Mouse (Mus musculus) skeletal muscle tissue, adult 2 months (tissue): ENCODE data around the gene Hist1h4a.

Source experiments
- DNase-seq: peaks from one replicate; pipeline ENCODE4 v3.0.0-alpha.2; 2012; ENCODE audit warnings: low read depth, low spot score

The Hist1h4a gene

DNA sequence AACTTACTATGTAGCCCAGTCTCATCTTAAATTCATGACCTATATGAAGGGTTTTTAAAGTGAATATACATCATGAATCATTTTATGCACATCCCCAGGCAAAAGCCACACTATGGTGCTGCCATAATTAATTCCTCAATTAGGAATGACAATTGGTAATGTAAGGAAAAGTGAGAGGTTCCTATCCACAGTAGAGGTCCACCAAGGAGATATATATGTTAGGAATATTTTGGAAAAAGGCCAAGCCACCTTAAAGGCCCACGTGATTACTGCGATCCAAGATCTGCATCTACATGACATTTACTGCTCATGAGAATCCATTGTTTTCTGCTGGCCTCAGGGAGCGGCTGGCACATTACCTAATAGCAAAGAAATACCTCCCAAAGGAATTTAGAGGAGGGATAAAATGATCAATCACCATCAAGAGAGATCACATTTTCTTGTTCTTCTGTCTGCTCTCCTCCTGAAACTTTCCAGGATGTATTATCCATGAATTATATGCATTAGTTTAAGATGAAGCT is 1.7 kb downstream of the Hist1h4a start:
- DNase-seq: no peak

- DNase-seq: no peak
These were observed 3.1 kb downstream of the Hist1h4a start for GRCm38 (mm10) chr13:23757921-23758320.

DNA sequence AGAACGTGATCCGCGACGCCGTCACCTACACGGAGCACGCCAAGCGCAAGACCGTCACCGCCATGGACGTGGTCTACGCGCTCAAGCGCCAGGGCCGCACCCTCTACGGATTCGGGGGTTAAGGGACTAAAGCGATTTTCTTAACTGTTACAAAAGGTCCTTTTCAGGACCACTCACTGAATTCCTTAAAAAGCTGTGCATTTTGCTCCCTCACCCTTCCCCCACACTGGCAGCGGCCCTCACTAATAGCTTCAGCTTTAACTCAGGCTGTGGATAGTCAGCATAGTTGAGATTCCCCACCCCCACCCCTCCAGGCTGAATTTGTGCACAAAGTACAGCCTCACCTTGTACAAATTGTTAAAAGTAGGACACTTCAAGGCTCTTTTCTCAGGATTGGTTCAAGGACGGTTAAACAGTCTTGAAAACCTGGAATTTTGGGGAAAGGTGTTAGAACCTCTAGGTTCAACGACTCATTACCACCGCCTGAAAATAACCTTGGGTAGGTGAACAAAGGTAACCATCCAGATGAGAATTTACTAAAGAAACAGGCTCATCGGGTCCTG is 3.7 kb downstream of the Hist1h4a start:
- DNase-seq: no peak

DNA sequence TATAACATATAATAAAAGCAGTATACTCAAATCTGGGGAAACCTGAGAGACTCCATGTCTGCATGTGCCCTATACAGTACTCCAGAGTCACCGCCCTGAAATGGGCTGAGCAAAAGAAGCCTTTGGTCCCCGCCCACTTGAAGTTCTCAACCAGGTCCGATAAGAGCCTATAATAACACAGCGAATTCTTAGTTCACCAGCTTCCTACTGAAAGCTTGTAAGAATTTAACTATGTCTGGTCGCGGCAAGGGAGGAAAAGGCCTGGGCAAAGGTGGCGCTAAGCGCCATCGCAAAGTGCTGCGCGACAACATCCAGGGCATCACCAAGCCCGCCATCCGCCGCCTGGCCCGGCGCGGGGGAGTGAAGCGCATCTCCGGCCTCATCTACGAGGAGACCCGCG is 4.2 kb downstream of the Hist1h4a start, which contains the start of gene Hist1h4b:
Hist1h4b (plus strand) TSS at position 224 of the 400 bp plus-strand sequence.
- peak; percentile 79 for DNase-seq

DNA sequence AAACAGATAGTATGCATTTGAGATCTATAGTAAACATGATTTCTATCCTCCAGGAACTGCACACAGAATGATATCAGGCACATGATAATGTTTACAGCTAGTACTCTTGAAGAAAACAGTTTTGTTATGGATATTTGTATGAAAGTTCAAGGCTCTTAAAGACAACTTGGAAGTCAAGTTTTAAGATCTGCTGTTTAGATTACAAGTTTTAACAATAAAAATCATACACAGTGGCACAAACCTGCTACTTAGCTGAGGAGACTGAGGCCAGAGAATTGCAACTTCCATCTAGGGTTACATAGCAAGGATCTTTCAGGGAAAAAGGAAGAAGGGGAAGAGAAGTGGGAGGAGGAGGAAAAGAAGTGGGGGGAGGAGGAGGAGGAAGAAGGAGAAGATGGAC is 6.0 kb downstream of the Hist1h4a start:
- DNase-seq: no peak

- DNase-seq: no peak
These were observed 7.5 kb downstream of the Hist1h4a start for GRCm38 (mm10) chr13:23753314-23754078.

GRCm38 (mm10) chr13:23752742-23753172 is 8.3 kb downstream of the Hist1h4a start:
- no peak for DNase-seq

- DNase-seq: peak; percentile 75
These were observed 8.8 kb downstream of the Hist1h4a start, which contains the start of gene Hist1h3b for GRCm38 (mm10) chr13:23752067-23752741. TSS of gene Hist1h3b (plus strand) at chr13:23752267.

DNA sequence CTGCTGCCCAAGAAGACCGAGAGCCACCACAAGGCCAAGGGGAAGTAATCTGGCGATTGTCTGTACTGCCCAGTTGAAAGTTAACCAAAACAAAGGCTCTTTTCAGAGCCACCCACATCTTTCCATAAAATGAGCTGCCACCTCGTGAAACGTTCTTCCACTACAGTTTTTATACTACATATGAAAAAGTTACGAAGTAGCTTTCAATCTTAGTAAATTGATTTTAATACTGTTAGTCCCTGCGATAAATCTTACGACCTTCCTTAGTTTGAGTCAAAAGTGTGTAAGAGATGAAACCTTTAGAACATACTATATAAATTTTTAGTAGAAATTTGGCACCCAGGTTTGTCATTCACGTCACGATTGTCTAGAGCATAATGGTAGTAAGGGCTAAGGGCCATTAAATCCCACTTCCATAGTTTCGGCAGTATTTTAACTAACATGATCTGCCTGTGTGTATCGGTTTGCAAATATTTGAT is 9.5 kb downstream of the Hist1h4a start:
- DNase-seq: no peak

- peak; percentile 37 for DNase-seq
These were observed 10.1 kb downstream of the Hist1h4a start, which contains the start of gene Hist1h2ab for GRCm38 (mm10) chr13:23750839-23751477. TSS of gene Hist1h2ab (plus strand) at chr13:23751126.

GRCm38 (mm10) chr13:23749563-23750121 is 11.4 kb downstream of the Hist1h4a start:
- no peak for DNase-seq

DNA sequence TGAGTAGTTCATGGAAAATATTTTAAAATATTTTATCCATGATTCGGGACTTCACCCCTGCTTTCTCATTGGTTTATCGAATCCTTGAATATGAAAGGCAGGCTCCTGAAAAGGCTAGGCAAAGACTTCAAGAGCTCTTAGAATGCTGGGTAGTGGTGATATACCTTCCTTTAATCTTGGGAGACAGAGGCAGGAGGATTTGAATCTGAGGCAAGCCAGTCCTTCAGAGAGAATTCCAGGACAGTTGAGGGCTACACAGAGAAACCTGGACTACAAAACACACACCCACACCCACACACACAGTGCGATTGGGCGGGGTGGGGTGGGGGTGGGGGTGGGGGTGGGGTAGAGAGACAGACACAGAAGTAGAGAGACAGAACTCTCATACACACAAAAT is 13.1 kb downstream of the Hist1h4a start:
- no peak for DNase-seq

DNA sequence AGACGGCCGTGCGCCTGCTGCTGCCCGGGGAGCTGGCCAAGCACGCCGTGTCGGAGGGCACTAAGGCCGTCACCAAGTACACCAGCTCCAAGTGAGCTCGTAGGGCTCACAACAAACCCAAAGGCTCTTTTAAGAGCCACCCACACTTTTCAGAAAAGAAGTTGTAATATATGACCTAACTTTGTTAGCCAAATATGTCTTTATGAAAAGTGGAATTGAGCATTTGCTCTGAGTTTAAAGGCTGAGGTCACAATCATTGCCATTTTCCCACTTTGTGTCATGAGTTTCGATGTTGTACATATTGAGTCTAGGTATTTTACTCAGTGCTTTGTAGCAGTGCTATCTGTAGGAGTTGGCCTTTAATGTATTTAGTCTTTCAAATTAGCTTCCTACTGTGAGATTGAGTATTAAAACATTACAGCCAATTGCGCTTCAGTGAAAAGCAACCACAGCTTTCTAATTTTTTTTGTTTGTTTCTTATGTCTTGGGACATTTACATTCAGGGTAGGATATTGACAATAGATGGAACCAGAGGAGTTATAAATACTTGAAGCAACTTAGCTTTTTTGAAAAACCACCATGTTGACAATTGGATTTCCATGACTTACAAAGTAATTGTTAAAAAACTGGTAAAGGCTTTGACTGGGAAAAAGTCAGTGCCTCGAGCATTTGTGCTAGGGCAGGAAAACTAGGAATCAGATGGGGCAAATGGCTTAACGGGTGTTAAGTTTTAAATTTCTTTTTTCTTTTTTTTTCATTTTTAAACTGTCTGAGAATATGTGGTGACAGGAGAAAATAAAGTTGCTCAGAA is 13.7 kb downstream of the Hist1h4a start:
- no peak for DNase-seq

- peak; percentile 92 for DNase-seq
These were observed 14.6 kb downstream of the Hist1h4a start, which contains the start of gene Hist1h2bb for GRCm38 (mm10) chr13:23746201-23747080. TSS of gene Hist1h2bb (plus strand) at chr13:23746734.

- peak; percentile 83 for DNase-seq
These were observed 15.5 kb downstream of the Hist1h4a start, which contains the start of gene Hist1h3c for GRCm38 (mm10) chr13:23745381-23746161. TSS of gene Hist1h3c (minus strand) at chr13:23745602.

- DNase-seq: no peak
These were observed 16.3 kb downstream of the Hist1h4a start for GRCm38 (mm10) chr13:23744421-23745380.

DNA sequence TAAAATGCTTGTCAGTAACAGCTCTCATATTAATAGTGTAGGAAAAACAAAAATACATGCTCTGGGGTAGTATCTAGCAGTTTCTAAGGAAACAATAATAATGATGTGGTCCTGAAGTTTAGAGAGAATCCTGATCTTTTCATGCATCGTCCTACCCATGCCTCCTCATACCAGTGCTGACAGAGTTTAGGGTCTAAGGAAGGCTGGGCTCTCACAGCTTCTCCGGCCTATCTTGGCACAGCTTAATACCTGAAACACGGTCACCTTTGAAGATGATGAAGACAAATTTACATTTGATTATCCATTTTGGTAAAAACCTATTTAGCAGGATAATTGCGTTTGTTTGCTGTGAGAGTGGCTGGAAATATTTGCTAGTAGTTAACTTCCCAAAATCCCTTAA is 17.1 kb downstream of the Hist1h4a start:
- DNase-seq: no peak
